Mouse (Mus musculus) spleen, adult 2 months (tissue): ENCODE results near the gene Tln1. TPM values are rescaled to one million over a fixed set of nuclear protein-coding genes. Genes with fewer than 3 reads are reported as not detected.
A peak's percentile ranks its signal among the peaks of the same experiment; 100 is the strongest.
"Not testable (repeated sequence)": the region's sequence is repeated elsewhere in the genome, so short reads cannot be mapped to it uniquely, and the experiment has no call there.

Source experiments
- DNase-seq, 2 experiments: peaks; one replicate each; pipeline versions ENCODE4 v3.0.0 to v3.0.0-alpha.2; 2012 to 2021; ENCODE audit warnings: low spot score in 2 of 2, low read depth in 1 of 2
- H3K27ac ChIP-seq: fragments of 200-500 bp; 2 replicates; pipeline ENCODE4 v1.5.1; 2012; ENCODE audit warnings: low read length, inconsistent platforms; ENCODE audit not compliant: insufficient read depth
- H3K27me3 ChIP-seq: fragments of 200-500 bp; 2 replicates; pipeline ENCODE4 v1.6.1; 2012; ENCODE audit warnings: mild to moderate bottlenecking, moderate library complexity, low read length, inconsistent platforms; ENCODE audit not compliant: control insufficient read depth, insufficient read depth
- H3K36me3 ChIP-seq: fragments of 200-500 bp; 2 replicates; pipeline ENCODE4 v1.6.1; 2012; ENCODE audit warnings: mild to moderate bottlenecking, low read length, inconsistent platforms; ENCODE audit not compliant: control insufficient read depth, insufficient read depth
- H3K4me1 ChIP-seq: fragments of 200-500 bp; 2 replicates; pipeline ENCODE4 v1.6.1; 2011; ENCODE audit warnings: inconsistent platforms; ENCODE audit not compliant: control insufficient read depth, insufficient read depth, insufficient read length
- H3K4me3 ChIP-seq: fragments of 200-500 bp; 2 replicates; pipeline ENCODE4 v1.5.1; 2011; ENCODE audit warnings: mild to moderate bottlenecking, inconsistent platforms; ENCODE audit not compliant: insufficient read depth, insufficient read length; ENCODE audit errors: extremely low read depth
- CTCF ChIP-seq: fragments of 200-500 bp; IDR thresholded peaks from 2 replicates; pipeline ENCODE4 v1.5.1; 2011; ENCODE audit warnings: mild to moderate bottlenecking, inconsistent platforms; ENCODE audit not compliant: insufficient read depth, insufficient read length, insufficient replicate concordance; ENCODE audit errors: extremely low read depth
- POLR2A ChIP-seq: fragments of 200-500 bp; IDR thresholded peaks from 2 replicates; pipeline ENCODE4 v1.6.1; 2011; ENCODE audit warnings: low read depth, low read length, inconsistent platforms
- WGBS: fragments of 180-500 bp; shearing (Covaris S2); methylation state at CpG from one replicate; pipeline ENCODE4 v1.1.7; 2018; 5-methylcytosine and 5-hydroxymethylcytosine counted together
- polyA plus RNA-seq: library from polyadenylated mRNA; depleted of rRNA; stranded (reverse); fragments of >200 nt; gene quantifications from 2 replicates; pipeline ENCODE4 v1.2.3, GENCODE M21; 2012; rRNA removed

The Tln1 gene
- polyA plus RNA-seq: 163 and 208 TPM in 2 replicates

DNA sequence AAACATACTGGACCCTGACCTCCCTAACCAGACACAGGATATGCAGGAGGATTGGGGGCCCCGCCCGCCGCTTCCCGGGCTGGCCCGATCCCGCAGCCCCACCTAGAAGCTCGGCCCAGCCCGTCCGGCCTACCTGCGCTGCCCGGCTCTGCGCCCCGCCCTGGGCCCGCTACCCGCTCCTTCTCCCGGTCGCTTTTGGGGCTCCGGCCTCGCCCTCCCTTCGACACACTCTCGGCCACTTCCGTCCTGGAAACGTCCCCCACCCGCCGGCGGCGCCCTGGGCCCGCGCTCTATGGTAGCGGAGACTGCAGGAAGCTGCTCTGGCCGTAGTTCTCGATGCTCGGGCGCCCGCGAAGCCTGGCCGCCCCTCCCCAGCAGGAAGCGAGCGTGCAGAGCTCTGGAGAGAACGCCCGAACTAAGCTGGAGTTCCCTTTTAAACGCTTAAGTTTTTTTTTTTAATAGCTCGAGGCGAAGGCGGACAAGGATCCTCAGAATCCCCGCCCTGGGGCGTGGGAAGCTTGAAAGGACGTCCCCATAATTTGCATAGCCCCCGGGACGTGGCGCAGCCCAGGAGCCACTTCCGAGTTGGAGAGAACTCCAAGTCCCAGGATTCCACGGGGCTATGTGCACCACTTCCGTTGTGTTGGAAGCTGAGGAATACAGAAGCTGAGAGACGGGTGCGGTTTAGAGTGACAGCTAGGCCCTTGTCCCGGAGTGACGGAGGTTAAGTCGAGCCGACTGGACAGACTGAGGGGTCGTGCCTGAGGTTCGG lies at the start of gene Tln1, which contains the start of gene Creb3:
Tln1 (minus strand) TSS at position 695 of the 772 bp plus-strand sequence.
Creb3 (plus strand) TSS at position 336 of the 772 bp plus-strand sequence.
- no peaks in the 10 kb centered on the region for H3K27me3 ChIP-seq

GRCm38 (mm10) chr4:43604751-43605685 lies 42.5 kb upstream of the Tln1 start:
- H3K4me3 ChIP-seq: no peak overlapping the region
- WGBS: 53% methylated on average over 9 of the region's 9 CpGs

More for the DNA sequence above, at the start of gene Tln1, which contains the start of gene Creb3:
- Histone ChIP-seq H3K36me3 (peaks cover 18% of the 10 kb centered on the region), H3K27ac (peak within 1 kb of the TSS; percentile 91), H3K4me3 (peak within 1 kb of the TSS; percentile 85), H3K4me1 (peaks cover 25% of the 10 kb centered on the region; the same call in 1 of the 2 replicates)
- under 1% methylated on average over 62 of the region's 62 CpGs for WGBS
- TF ChIP-seq POLR2A (peak; percentile 24), CTCF (no peak)
- DNase-seq: peak; percentile 91 to 92

GRCm38 (mm10) chr4:43604099-43604498 lies 41.6 kb upstream of the Tln1 start:
- H3K4me1 ChIP-seq: no peaks in the 10 kb centered on the region
- WGBS: 64% methylated on average over 3 of the region's 3 CpGs
- no peak overlapping the region for H3K4me3 ChIP-seq
- no peak for DNase-seq
- no peaks in the 10 kb centered on the region for H3K36me3 ChIP-seq
- no peaks in the 10 kb centered on the region for H3K27me3 ChIP-seq
- no peak for TF ChIP-seq CTCF
- no peak for TF ChIP-seq POLR2A
- no peak overlapping the region for H3K27ac ChIP-seq

More at GRCm38 (mm10) chr4:43604751-43605685, 42.5 kb upstream of the Tln1 start:
- no peaks in the 10 kb centered on the region for H3K27me3 ChIP-seq
- no peak for TF ChIP-seq CTCF
- TF ChIP-seq POLR2A: no peak
- H3K4me1 ChIP-seq: no peaks in the 10 kb centered on the region
- no peaks in the 10 kb centered on the region for H3K36me3 ChIP-seq
- no peak overlapping the region for H3K27ac ChIP-seq
- no peak for DNase-seq

DNA sequence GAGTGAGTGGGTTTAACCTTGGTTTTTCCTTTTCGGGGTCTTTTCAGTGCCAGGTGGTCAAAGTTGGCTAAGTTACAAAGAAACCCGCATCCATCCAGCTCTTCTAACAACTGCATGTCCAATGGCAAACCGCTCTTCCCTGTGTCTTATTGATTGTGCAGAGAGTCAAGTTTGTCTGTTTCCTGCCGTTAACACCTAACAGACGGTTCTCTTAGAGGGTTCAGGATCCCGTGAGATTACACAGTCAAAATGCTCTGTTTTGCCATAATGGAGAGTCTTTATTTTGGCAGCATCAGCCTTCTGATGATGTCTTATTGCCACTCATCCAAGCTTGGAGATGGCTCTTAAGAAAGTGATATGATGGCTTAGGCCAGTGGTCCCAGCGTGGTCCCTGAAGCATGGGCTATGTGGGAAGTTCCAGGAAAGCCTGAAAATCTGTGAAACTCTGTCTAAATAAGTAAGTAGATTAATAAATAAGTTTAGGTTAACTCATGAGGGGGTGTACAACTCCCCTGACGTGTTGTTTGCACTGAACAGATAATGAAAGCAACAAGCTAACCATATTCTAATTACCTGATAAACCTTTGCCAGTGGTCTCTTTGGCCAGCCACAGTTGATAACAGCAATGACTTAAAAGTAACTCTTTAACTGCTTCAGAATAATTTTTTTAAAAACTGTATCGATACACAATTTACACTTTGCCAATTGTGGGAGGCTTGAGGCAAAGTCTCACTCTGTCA lies 37.9 kb upstream of the Tln1 start:
- DNase-seq: no peak
- H3K4me3 ChIP-seq: no peak overlapping the region
- no peaks in the 10 kb centered on the region for H3K4me1 ChIP-seq
- H3K27ac ChIP-seq: peak overlapping the region; percentile 13; the same call in 1 of the 2 replicates
- no peak for TF ChIP-seq POLR2A
- no peak for TF ChIP-seq CTCF
- H3K27me3 ChIP-seq: no peaks in the 10 kb centered on the region
- 75% methylated on average over 9 of the region's 9 CpGs for WGBS
- no peaks in the 10 kb centered on the region for H3K36me3 ChIP-seq

DNA sequence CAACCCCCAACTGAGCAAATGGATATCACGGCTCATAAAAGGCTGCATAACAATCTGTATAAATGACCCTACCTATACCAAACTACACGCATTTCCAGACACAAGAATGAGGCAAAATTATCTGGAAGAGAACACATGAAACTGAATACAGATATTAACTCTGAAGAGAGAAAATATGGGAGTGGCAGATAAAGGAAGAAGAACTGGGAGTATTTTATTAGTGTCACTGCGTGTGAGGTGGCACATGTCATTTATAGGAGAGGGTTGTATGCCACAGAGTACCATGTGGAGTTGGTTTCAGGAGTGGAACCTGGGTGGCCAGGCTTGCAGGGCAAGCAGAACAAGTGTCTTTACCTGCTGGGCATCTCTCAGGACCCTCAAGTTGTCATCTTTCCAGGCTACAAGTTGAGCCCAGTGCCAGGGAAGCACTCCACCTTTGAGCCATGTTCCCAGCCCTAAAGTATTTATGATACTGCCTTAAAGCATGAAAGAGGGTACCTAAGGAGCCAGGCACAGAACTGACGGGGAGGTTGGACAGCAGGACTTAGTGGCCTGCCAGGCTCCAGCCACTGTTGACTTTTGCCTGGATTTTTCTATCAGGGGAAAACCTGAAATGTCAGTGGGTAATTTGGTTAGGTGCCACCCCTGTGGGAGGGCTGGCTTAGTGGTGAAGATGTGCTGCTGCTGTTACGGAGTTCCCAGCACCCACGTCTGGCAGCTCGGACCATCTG lies 36.3 kb upstream of the Tln1 start:
- H3K36me3 ChIP-seq: no peaks in the 10 kb centered on the region
- DNase-seq: no peak
- TF ChIP-seq POLR2A: no peak
- no peak for TF ChIP-seq CTCF
- WGBS: 78% methylated on average over 7 of the region's 7 CpGs
- H3K4me1 ChIP-seq: no peaks in the 10 kb centered on the region
- H3K27ac ChIP-seq: no peak overlapping the region
- no peak overlapping the region for H3K4me3 ChIP-seq
- H3K27me3 ChIP-seq: no peaks in the 10 kb centered on the region

DNA sequence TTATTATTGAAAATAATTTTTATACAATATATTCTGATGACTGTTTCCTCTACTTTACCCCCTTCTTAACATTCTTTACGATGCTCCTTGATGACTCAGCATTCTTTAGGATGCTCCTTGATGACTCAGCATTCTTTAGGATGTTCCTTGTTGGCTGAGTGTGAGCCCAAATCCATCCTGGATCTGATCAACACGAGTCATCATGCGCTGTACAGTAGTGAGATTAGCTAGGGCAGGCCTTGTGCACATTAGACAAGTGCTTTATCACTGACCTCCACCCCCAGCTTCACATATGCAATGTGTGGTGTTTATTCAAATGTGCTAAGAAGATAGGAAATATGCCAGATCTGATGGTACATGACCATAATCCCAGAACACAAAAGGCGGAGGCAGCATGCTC lies 35.7 kb upstream of the Tln1 start:
- Histone ChIP-seq H3K4me3 (no peak overlapping the region), H3K4me1 (no peaks in the 10 kb centered on the region), H3K27ac (no peak overlapping the region), H3K27me3 (no peaks in the 10 kb centered on the region), H3K36me3 (no peaks in the 10 kb centered on the region)
- WGBS: 68% methylated on average over 4 of the region's 4 CpGs
- TF ChIP-seq CTCF (no peak), POLR2A (no peak)
- no peak for DNase-seq

DNA sequence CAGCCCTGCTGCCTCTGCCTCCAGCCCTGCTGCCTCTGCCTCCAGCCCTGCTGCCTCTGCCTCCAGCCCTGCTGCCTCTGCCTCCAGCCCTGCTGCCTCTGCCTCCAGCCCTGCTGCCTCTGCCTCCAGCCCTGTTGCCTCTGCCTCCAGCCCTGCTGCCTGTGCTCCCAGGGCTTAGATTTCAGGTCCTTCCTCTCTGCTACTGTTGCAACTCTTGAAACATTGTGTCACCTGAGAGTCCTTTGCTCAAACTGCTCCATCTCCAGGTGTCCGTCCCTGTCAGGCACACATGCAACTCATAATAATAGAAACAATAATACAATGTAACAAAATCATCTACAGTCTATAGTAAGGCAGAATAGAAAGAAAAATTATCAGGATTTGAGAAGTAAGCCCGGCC lies 34.1 kb upstream of the Tln1 start:
- not testable (repeated sequence) for H3K4me1 ChIP-seq, DNase-seq, H3K4me3 ChIP-seq, H3K27me3 ChIP-seq, H3K36me3 ChIP-seq, H3K27ac ChIP-seq
- WGBS: 91% methylated on average over 2 of the region's 2 CpGs
